Mouse (Mus musculus): ENCODE results near the gene Pdcd4. TPM values are rescaled to one million over a fixed set of nuclear protein-coding genes. Genes with fewer than 3 reads are reported as not detected.
"Not testable (repeated sequence)": the region's sequence is repeated elsewhere in the genome, so short reads cannot be mapped to it uniquely, and the experiment has no call there.

The Pdcd4 gene
- polyA plus RNA-seq, 1 experiment from 2014 or later = 58.0 TPM

DNA sequence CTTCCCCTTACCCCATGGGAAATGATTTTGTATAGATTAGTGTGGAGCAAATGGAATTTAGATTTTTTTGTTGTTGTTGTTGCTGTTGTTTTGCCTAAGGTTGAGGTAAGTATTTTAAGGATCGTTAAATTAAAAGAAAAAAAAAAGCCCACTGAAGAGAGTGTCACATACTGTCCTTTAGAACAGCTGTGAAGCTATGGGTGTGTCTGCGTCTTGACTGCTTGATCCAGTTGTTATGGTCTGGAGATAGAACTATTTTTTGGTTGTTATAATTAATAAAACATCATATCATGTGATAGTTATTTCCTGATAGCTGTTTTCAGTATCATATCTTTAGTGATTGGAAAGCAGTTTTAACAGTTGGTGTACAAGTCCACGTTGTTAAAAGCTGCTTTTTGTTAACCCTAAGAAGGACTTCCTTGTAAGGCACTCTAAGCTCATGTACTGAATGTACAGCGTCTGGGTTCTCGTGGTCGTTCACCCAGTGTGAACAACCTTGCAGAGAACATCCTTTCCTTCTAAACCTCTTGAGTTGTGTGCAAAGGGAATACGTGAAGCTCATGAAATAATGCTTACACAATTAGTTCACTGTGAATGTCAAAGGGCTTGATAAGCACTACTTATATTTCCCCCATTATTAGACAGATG lies 12.9 kb downstream of the Pdcd4 start:
- Histone ChIP-seq H3K27me3 (ENCODE audit: control insufficient read depth, insufficient read depth, low read length) (no peaks in the 10 kb centered on the region), H3K4me2 (replicated peaks) (peak overlapping the region; percentile 71), H3K9ac (peak overlapping the region; percentile 91), H3K9me3 (ENCODE audit: control insufficient read depth, low read length) (no peaks in the 10 kb centered on the region), H3K36me3 (replicated peaks; ENCODE audit: control insufficient read depth, insufficient read depth) (peaks cover 10% of the 10 kb centered on the region), H3K4me3 (replicated peaks; ENCODE audit: low read length) (peak overlapping the region; percentile 97), H3K27ac (no peak overlapping the region), H3K4me1 (replicated peaks; ENCODE audit: control insufficient read depth, insufficient read depth, low read length) (peaks cover 25% of the 10 kb centered on the region)
- DNase-seq (ENCODE audit: low spot score) = no peak
- WGBS = 70% methylated on average over 7 of the region's 7 CpGs
- ATAC-seq (ENCODE audit: low FRiP score) = no peak

DNA sequence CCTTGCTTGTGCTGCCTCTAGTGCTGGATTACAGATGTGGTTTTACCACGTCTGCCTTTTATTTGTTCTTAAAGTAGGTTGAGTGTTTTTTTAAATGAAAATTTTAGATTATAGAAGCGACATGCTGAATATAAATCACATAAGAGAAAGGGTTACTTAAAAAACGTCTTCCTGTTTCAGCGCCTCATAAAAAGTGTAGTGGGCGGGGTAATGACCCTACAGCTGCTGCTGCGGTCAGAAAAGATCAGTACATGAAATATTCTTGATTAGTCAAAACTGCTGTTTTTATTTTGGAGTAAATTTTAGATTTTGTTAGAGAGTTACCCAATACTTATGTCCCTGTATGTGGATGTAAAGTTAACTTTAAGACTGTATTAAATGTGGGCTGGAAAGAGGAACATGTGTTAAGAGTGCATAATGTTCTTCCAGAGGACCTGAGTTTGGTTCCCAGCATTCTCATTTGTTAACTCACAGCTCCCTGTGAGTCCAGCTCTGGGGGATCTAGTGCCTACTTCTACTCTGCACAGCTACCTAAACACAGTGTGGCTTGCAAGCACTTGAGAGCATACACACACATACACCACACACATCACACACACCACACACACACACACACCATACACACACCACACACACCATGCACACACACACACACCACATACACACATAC lies 14.1 kb downstream of the Pdcd4 start:
- no peaks in the 10 kb centered on the region for H3K9me3 ChIP-seq (ENCODE audit: control insufficient read depth, low read length)
- no peak for DNase-seq (ENCODE audit: low spot score)
- no peak overlapping the region for H3K9ac ChIP-seq
- ATAC-seq (ENCODE audit: low FRiP score) = no peak
- 75% methylated on average over 6 of the region's 6 CpGs for WGBS
- H3K36me3 ChIP-seq (replicated peaks; ENCODE audit: control insufficient read depth, insufficient read depth) = peaks cover 22% of the 10 kb centered on the region
- no peak overlapping the region for H3K27ac ChIP-seq
- H3K4me1 ChIP-seq (replicated peaks; ENCODE audit: control insufficient read depth, insufficient read depth, low read length) = peaks cover 25% of the 10 kb centered on the region
- H3K27me3 ChIP-seq (ENCODE audit: control insufficient read depth, insufficient read depth, low read length) = no peaks in the 10 kb centered on the region
- peak overlapping the region; percentile 71; the same call in 1 of the 2 replicates for H3K4me2 ChIP-seq (replicated peaks)
- H3K4me3 ChIP-seq (replicated peaks; ENCODE audit: low read length) = no peak overlapping the region

DNA sequence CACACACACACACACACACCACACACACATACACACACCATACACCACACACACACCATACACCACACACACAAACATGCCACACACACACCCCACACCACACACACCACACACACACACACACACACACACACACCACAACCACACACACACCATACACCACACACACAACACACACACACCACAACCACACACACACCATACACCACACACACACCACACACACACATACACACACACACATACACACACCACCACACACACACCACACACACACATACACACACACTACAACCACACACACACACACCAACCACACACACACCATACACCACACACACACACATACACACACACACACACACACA lies 14.7 kb downstream of the Pdcd4 start:
- not testable (repeated sequence) for H3K4me2 ChIP-seq (replicated peaks); H3K4me3 ChIP-seq (replicated peaks; ENCODE audit: low read length); H3K9ac ChIP-seq; H3K27ac ChIP-seq; H3K9me3 ChIP-seq (ENCODE audit: control insufficient read depth, low read length); DNase-seq (ENCODE audit: low spot score); H3K27me3 ChIP-seq (ENCODE audit: control insufficient read depth, insufficient read depth, low read length); ATAC-seq (ENCODE audit: low FRiP score)
- peaks cover 25% of the 10 kb centered on the region for H3K4me1 ChIP-seq (replicated peaks; ENCODE audit: control insufficient read depth, insufficient read depth, low read length)
- H3K36me3 ChIP-seq (replicated peaks; ENCODE audit: control insufficient read depth, insufficient read depth) = peaks cover 26% of the 10 kb centered on the region

DNA sequence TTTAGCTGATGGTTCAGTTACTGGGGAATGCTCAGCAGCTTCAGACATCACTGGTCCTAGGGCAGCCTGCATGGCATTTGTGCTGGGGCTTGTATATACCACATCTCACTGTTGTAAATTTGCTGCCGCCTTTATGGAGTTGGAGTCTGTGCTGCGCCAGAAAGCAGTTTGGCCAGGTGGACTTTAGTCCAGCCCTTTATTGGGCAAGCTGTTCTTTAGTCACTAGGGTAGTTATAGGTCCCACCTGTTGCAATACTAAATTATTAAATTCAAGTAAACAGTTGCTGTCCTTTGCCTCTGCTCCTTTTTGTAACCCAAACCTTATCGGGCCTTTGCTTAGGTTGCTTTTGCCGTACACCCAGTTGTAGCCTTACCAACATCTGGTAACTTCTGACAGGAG lies 22.9 kb downstream of the Pdcd4 start:
- Histone ChIP-seq H3K4me3 (replicated peaks; ENCODE audit: low read length) (no peak overlapping the region), H3K4me1 (replicated peaks; ENCODE audit: control insufficient read depth, insufficient read depth, low read length) (no peaks in the 10 kb centered on the region), H3K27me3 (ENCODE audit: control insufficient read depth, insufficient read depth, low read length) (no peaks in the 10 kb centered on the region), H3K9ac (no peak overlapping the region), H3K36me3 (replicated peaks; ENCODE audit: control insufficient read depth, insufficient read depth) (peaks cover 92% of the 10 kb centered on the region), H3K9me3 (ENCODE audit: control insufficient read depth, low read length) (no peaks in the 10 kb centered on the region), H3K4me2 (replicated peaks) (no peak overlapping the region), H3K27ac (no peak overlapping the region)
- DNase-seq (ENCODE audit: low spot score) = no peak
- no peak for ATAC-seq (ENCODE audit: low FRiP score)
- WGBS = 97% methylated on average over 4 of the region's 4 CpGs

DNA sequence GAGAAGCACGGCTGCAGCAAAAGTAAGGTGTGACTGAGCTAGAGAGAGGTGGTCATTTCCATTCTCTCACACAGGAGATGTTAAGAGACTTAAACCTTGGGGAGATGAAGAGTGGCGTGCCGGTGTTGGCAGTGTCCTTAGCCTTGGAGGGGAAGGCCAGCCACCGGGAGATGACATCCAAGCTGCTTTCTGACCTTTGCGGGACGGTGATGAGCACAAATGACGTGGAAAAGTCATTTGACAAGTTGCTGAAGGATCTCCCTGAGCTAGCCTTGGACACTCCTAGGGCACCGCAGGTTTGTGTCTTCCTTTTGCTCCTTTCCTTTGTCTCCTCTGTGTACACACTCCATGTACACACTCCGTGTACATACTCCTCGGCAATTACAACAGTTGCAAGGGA lies 27.5 kb downstream of the Pdcd4 start:
- DNase-seq (ENCODE audit: low spot score) (no peak), ATAC-seq (ENCODE audit: low FRiP score) (no peak)
- H3K9ac ChIP-seq = no peak overlapping the region
- H3K9me3 ChIP-seq (ENCODE audit: control insufficient read depth, low read length) = no peaks in the 10 kb centered on the region
- peaks cover 82% of the 10 kb centered on the region for H3K36me3 ChIP-seq (replicated peaks; ENCODE audit: control insufficient read depth, insufficient read depth)
- H3K4me3 ChIP-seq (replicated peaks; ENCODE audit: low read length) = no peak overlapping the region
- no peaks in the 10 kb centered on the region for H3K27me3 ChIP-seq (ENCODE audit: control insufficient read depth, insufficient read depth, low read length)
- no peak overlapping the region for H3K27ac ChIP-seq
- 92% methylated on average over 10 of the region's 10 CpGs for WGBS
- H3K4me1 ChIP-seq (replicated peaks; ENCODE audit: control insufficient read depth, insufficient read depth, low read length) = no peaks in the 10 kb centered on the region
- no peak overlapping the region for H3K4me2 ChIP-seq (replicated peaks)

DNA sequence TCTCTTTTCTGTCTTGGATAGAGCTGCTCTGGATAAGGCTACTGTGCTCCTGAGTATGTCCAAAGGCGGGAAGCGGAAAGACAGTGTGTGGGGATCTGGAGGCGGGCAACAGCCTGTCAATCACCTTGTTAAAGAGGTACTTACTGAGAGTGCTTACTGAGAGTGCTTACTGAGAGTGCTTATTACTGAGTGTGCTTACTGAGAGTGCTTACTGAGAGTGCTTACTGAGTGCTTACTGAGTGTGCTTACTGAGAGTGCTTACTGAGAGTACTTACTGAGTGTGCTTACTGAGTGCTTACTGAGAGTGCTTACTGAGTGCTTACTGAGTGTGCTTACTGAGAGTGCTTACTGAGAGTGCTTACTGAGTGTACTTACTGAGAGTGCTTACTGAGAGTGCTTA lies 30.0 kb downstream of the Pdcd4 start:
- not testable (repeated sequence) for H3K27ac ChIP-seq; H3K4me1 ChIP-seq (replicated peaks; ENCODE audit: control insufficient read depth, insufficient read depth, low read length); H3K9ac ChIP-seq; H3K4me2 ChIP-seq (replicated peaks); H3K27me3 ChIP-seq (ENCODE audit: control insufficient read depth, insufficient read depth, low read length); ATAC-seq (ENCODE audit: low FRiP score); H3K9me3 ChIP-seq (ENCODE audit: control insufficient read depth, low read length); DNase-seq (ENCODE audit: low spot score); H3K4me3 ChIP-seq (replicated peaks; ENCODE audit: low read length)
- 86% methylated on average over 3 of the region's 3 CpGs for WGBS
- H3K36me3 ChIP-seq (replicated peaks; ENCODE audit: control insufficient read depth, insufficient read depth) = peaks cover 63% of the 10 kb centered on the region

DNA sequence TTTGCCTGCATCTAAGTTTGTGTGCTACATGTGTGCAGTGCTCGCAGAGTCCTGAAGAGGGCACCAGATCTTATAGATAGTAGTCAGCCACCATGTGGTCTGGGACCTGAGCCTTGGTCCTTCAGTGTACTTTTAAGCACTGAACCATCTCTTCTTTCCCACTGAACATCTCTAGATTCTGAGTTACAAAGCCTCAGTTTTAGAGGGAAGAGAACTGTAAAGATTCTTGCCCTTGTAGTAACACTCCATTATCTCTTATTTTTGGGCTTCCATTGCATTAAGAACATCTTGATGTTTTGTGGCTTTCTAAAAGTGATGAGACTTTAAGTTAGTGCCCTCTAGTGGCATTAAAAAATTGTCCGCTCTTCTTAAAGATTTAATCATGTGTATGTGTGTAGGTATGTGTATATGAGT lies 33.3 kb downstream of the Pdcd4 start:
- Histone ChIP-seq H3K27ac (no peak overlapping the region), H3K4me3 (replicated peaks; ENCODE audit: low read length) (no peak overlapping the region), H3K27me3 (ENCODE audit: control insufficient read depth, insufficient read depth, low read length) (no peaks in the 10 kb centered on the region), H3K9ac (no peak overlapping the region), H3K36me3 (replicated peaks; ENCODE audit: control insufficient read depth, insufficient read depth) (peaks cover 60% of the 10 kb centered on the region), H3K4me2 (replicated peaks) (no peak overlapping the region), H3K9me3 (ENCODE audit: control insufficient read depth, low read length) (no peaks in the 10 kb centered on the region), H3K4me1 (replicated peaks; ENCODE audit: control insufficient read depth, insufficient read depth, low read length) (no peaks in the 10 kb centered on the region)
- DNase-seq (ENCODE audit: low spot score) (peak; percentile 68), ATAC-seq (ENCODE audit: low FRiP score) (no peak)
- 92% methylated on average over 2 of the region's 2 CpGs for WGBS

DNA sequence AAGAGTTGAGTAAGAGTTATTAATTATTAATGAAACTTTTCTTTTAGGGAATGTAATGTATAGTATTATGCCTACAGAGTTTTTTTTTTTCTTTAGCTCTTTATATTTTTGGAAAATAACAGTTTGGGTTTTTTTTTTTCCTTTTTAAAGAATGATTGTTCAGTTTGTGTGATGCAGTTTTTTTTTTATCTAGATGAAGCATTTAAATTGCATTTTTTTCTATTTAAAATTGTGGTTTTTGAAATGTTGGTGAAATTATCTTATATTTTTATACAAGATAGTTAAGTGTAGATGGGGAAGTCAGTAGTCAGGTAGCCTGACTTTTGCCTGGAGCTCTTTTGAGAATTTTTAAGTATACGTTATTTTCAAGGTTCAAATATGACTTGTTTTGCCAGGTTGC lies 34.7 kb downstream of the Pdcd4 start:
- 98% methylated on average over 1 of the region's 1 CpGs for WGBS
- DNase-seq (ENCODE audit: low spot score) (no peak), ATAC-seq (ENCODE audit: low FRiP score) (no peak)
- H3K27ac ChIP-seq = no peak overlapping the region
- H3K36me3 ChIP-seq (replicated peaks; ENCODE audit: control insufficient read depth, insufficient read depth) = peaks cover 66% of the 10 kb centered on the region
- H3K4me2 ChIP-seq (replicated peaks) = no peak overlapping the region
- H3K4me1 ChIP-seq (replicated peaks; ENCODE audit: control insufficient read depth, insufficient read depth, low read length) = no peaks in the 10 kb centered on the region
- no peak overlapping the region for H3K4me3 ChIP-seq (replicated peaks; ENCODE audit: low read length)
- H3K9ac ChIP-seq = no peak overlapping the region
- no peaks in the 10 kb centered on the region for H3K27me3 ChIP-seq (ENCODE audit: control insufficient read depth, insufficient read depth, low read length)
- H3K9me3 ChIP-seq (ENCODE audit: control insufficient read depth, low read length) = no peaks in the 10 kb centered on the region

DNA sequence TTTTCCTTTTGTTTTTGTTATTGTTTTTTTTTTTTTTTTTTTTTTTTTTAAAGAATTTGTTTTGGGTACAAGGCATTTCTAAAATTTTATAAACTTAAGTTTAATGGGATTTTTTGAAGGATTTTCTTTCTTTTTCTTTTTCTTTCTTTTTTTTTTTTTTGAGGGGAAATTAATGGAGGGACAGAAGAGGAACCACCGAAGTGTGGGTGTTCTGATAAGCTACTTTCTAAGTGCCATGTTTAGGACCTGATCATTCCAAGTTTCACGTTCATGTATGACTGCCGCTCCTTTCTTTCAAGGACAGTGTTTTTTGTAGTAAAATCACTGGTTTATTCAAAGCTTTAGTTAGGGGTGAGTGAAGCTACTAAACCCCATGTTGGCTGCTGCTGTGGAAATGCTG lies 37.2 kb downstream of the Pdcd4 start:
- H3K9ac ChIP-seq = no peak overlapping the region
- no peaks in the 10 kb centered on the region for H3K4me1 ChIP-seq (replicated peaks; ENCODE audit: control insufficient read depth, insufficient read depth, low read length)
- WGBS = 97% methylated on average over 3 of the region's 3 CpGs
- no peak for ATAC-seq (ENCODE audit: low FRiP score)
- H3K4me2 ChIP-seq (replicated peaks) = no peak overlapping the region
- peaks cover 67% of the 10 kb centered on the region for H3K36me3 ChIP-seq (replicated peaks; ENCODE audit: control insufficient read depth, insufficient read depth)
- no peak for DNase-seq (ENCODE audit: low spot score)
- no peaks in the 10 kb centered on the region for H3K9me3 ChIP-seq (ENCODE audit: control insufficient read depth, low read length)
- H3K27me3 ChIP-seq (ENCODE audit: control insufficient read depth, insufficient read depth, low read length) = no peaks in the 10 kb centered on the region
- no peak overlapping the region for H3K4me3 ChIP-seq (replicated peaks; ENCODE audit: low read length)
- no peak overlapping the region for H3K27ac ChIP-seq

DNA sequence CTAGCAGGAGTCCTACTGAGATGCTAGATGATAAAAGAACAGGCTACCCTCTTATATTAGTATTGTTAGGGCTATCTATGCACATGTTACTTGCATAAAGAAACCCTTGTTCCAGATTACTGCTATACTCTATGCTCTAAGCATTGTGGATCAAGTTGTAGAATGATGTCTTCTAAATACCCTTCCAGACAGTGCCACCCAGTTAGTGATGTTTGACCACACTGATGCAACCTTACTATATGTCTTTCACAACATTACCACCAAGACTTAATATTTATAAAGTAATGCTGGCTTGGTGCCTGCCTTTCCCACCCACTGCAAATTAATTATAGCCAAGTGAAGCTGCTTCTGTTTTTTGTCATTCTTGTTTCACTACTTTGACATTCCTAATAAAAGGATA lies 41.0 kb downstream of the Pdcd4 start:
- Histone ChIP-seq H3K27me3 (ENCODE audit: control insufficient read depth, insufficient read depth, low read length) (no peaks in the 10 kb centered on the region), H3K36me3 (replicated peaks; ENCODE audit: control insufficient read depth, insufficient read depth) (peaks cover 66% of the 10 kb centered on the region), H3K27ac (no peak overlapping the region), H3K9ac (no peak overlapping the region), H3K4me1 (replicated peaks; ENCODE audit: control insufficient read depth, insufficient read depth, low read length) (no peaks in the 10 kb centered on the region), H3K4me3 (replicated peaks; ENCODE audit: low read length) (no peak overlapping the region), H3K4me2 (replicated peaks) (no peak overlapping the region), H3K9me3 (ENCODE audit: control insufficient read depth, low read length) (no peaks in the 10 kb centered on the region)
- DNase-seq (ENCODE audit: low spot score) (no peak), ATAC-seq (ENCODE audit: low FRiP score) (no peak)
